Mouse (Mus musculus) heart, adult 2 months (tissue): ENCODE measurements around the gene Gm10337.

Experiments
- CTCF ChIP-seq: fragments of 200-600 bp; IDR thresholded peaks from 2 replicates; pipeline ENCODE4 v1.8.1; 2022; ENCODE audit warnings: antibody characterized with exemption, mild to moderate bottlenecking, moderate library complexity
- EP300 ChIP-seq: fragments of 200-500 bp; IDR thresholded peaks from 2 replicates; pipeline ENCODE4 v1.6.1; 2011; ENCODE audit warnings: low read depth, low read length, control low read depth; ENCODE audit not compliant: insufficient read depth

GRCm38 (mm10) chr15:102463666-102464065, 39.9 kb upstream of the Gm10337 start:
- no peak for TF ChIP-seq EP300
- peak; percentile 56 for TF ChIP-seq CTCF
